Mouse (Mus musculus): Measurements from ENCODE around the gene Olfr279. TPM values are rescaled to one million over a fixed set of nuclear protein-coding genes. Genes with fewer than 3 reads are reported as not detected.

The Olfr279 gene
- polyA plus RNA-seq, 1 experiment from 2014 or later = not detected

DNA sequence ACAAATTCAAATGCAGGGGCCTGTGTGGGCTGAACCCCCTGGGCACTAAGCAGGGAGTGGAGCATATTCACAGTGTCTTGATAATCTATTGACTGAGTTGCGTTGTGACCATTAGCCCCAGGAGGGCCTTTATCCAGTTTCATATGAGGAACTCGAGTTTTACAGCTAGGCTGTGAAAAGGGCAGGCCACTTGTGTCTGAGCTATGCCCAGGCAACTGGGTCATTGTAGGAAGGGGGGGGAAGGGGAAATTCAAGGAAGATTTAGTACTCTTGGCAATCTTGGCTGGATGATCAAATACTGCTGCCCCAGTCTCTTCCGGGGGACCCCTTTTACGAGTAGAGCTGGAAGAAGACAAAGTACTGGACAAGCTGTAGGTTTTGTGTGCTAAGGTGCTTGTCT is 51.1 kb downstream of the Olfr279 start:
- Histone ChIP-seq H3K36me3 (ENCODE audit: insufficient read depth, low read length) (peaks cover 63% of the 10 kb centered on the region), H3K9ac (ENCODE audit: low read depth, low read length) (no peak overlapping the region), H3K9me3 (replicated peaks; ENCODE audit: low read length) (no peaks in the 10 kb centered on the region), H3K27me3 (ENCODE audit: insufficient read depth, low read length) (no peaks in the 10 kb centered on the region), H3K4me2 (ENCODE audit: low read length) (no peak overlapping the region), H3K4me1 (replicated peaks; ENCODE audit: insufficient read depth, low read length) (no peaks in the 10 kb centered on the region), H3K4me3 (replicated peaks; ENCODE audit: low read depth, low read length) (no peak overlapping the region), H3K27ac (no peak overlapping the region)
- ATAC-seq (replicated peaks; ENCODE audit: low FRiP score, low read depth) = no peak
- no peak for TF ChIP-seq CTCF (IDR thresholded peaks at IDR 0.05; ENCODE audit: low read depth)
- WGBS = 45% methylated on average over 4 of the region's 4 CpGs
- DNase-seq (ENCODE audit: low spot score) = no peak

DNA sequence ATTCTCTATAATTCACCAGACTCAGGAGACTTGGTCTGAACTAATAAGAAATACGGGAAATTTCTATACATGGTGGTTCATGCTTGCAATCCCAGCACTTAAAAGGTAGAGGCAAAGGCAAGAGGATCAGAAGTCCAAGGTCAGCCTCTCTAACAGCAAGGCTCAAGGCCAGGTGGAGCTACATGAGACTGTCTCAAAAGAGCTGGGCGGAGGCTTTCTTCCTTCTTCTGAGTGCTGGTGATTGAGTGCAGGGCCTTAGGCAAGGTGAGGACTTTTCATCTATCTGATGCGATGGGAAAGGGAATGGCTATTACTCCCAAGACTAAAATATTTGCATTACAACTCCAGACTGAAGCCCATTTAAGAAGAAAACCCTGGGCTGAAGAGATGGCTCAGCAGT is 52.9 kb downstream of the Olfr279 start:
- TF ChIP-seq CTCF (IDR thresholded peaks at IDR 0.05; ENCODE audit: low read depth) = no peak
- H3K9me3 ChIP-seq (replicated peaks; ENCODE audit: low read length) = no peaks in the 10 kb centered on the region
- ATAC-seq (replicated peaks; ENCODE audit: low FRiP score, low read depth) = no peak

DNA sequence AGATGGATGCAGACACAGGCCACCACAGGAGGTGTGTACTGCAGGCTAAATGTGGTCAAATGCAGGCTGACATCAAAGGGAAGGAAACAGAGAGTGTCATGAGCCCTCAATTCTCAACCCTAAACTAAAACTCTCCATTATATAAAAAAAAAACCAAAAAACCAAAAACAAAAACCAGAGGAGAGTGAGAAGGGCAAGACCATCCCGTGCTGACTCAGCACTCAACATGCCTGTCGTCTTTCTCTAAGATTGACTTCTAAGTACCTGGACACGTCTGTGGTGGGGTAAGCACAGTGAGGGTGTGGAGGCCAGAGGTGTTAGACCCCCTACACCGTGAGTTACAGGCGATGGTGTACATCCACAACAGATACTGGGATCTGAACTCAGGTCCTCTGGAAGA is 54.6 kb downstream of the Olfr279 start:
- Histone ChIP-seq H3K27me3 (ENCODE audit: insufficient read depth, low read length) (no peaks in the 10 kb centered on the region), H3K27ac (no peak overlapping the region), H3K4me3 (replicated peaks; ENCODE audit: low read depth, low read length) (no peak overlapping the region), H3K4me2 (ENCODE audit: low read length) (no peak overlapping the region), H3K9ac (ENCODE audit: low read depth, low read length) (no peak overlapping the region), H3K9me3 (replicated peaks; ENCODE audit: low read length) (no peaks in the 10 kb centered on the region), H3K4me1 (replicated peaks; ENCODE audit: insufficient read depth, low read length) (no peaks in the 10 kb centered on the region), H3K36me3 (ENCODE audit: insufficient read depth, low read length) (peaks cover 69% of the 10 kb centered on the region)
- DNase-seq (ENCODE audit: low spot score) = no peak
- whole genome bisulfite sequencing = 95% methylated on average over 5 of the region's 5 CpGs
- ATAC-seq (replicated peaks; ENCODE audit: low FRiP score, low read depth) = no peak
- no peak for TF ChIP-seq CTCF (IDR thresholded peaks at IDR 0.05; ENCODE audit: low read depth)

More for the DNA sequence above, 52.9 kb downstream of the Olfr279 start:
- H3K9ac ChIP-seq (ENCODE audit: low read depth, low read length) = no peak overlapping the region
- H3K4me2 ChIP-seq (ENCODE audit: low read length) = no peak overlapping the region
- 96% methylated on average over 3 of the region's 3 CpGs for WGBS
- no peak overlapping the region for H3K27ac ChIP-seq
- no peak overlapping the region for H3K4me3 ChIP-seq (replicated peaks; ENCODE audit: low read depth, low read length)
- no peaks in the 10 kb centered on the region for H3K4me1 ChIP-seq (replicated peaks; ENCODE audit: insufficient read depth, low read length)
- DNase-seq (ENCODE audit: low spot score) = no peak
- H3K36me3 ChIP-seq (ENCODE audit: insufficient read depth, low read length) = peaks cover 56% of the 10 kb centered on the region
- H3K27me3 ChIP-seq (ENCODE audit: insufficient read depth, low read length) = no peaks in the 10 kb centered on the region

Small RNAs within 50 kb of the gene (microRNA-seq; reads per million reads assigned to microRNA genes)
- not detected for gene Mir1291

Other genes with a start within 250 kb of the Olfr279 start
- gene H1fnt, start 235.1 kb upstream of the Olfr279 start, polyA plus RNA-seq (2015; fragmentation: Nextera tagmentation; extraction: Ambion mirVana) = not detected in 2 replicates
- 1.6 and 1.9 TPM in 2 replicates for gene Zfp641, start 196.2 kb upstream of the Olfr279 start, polyA plus RNA-seq (2015; fragmentation: Nextera tagmentation; extraction: Ambion mirVana)
- gene Olfr285, start 175.0 kb upstream of the Olfr279 start, polyA plus RNA-seq (2015; fragmentation: Nextera tagmentation; extraction: Ambion mirVana) = not detected in 2 replicates
- gene Olfr284, start 151.4 kb upstream of the Olfr279 start, polyA plus RNA-seq (2015; fragmentation: Nextera tagmentation; extraction: Ambion mirVana) = not detected in 2 replicates
- gene Olfr283, start 111.5 kb upstream of the Olfr279 start, polyA plus RNA-seq (2015; fragmentation: Nextera tagmentation; extraction: Ambion mirVana) = not detected in 2 replicates
- not detected in 2 replicates for gene Olfr282, start 61.2 kb upstream of the Olfr279 start, polyA plus RNA-seq (2015; fragmentation: Nextera tagmentation; extraction: Ambion mirVana)
- gene Olfr281, start 39.8 kb upstream of the Olfr279 start, polyA plus RNA-seq (2015; fragmentation: Nextera tagmentation; extraction: Ambion mirVana) = not detected in 2 replicates
- not detected in 2 replicates for gene OR5BS1P, start 22.5 kb upstream of the Olfr279 start, polyA plus RNA-seq (2015; fragmentation: Nextera tagmentation; extraction: Ambion mirVana)
- gene Lalba, start 9.7 kb upstream of the Olfr279 start, polyA plus RNA-seq (2015; fragmentation: Nextera tagmentation; extraction: Ambion mirVana) = 0.24 and 0.30 TPM in 2 replicates
- 87.1 and 96.3 TPM in 2 replicates for gene Kansl2, start 41.9 kb downstream of the Olfr279 start, polyA plus RNA-seq (2015; fragmentation: Nextera tagmentation; extraction: Ambion mirVana)
- 42.3 and 46.2 TPM in 2 replicates for gene Ccnt1, start 78.5 kb downstream of the Olfr279 start, polyA plus RNA-seq (2015; fragmentation: Nextera tagmentation; extraction: Ambion mirVana)
- 0.30 and 0.62 TPM in 2 replicates for gene 4930415O20Rik, start 78.6 kb downstream of the Olfr279 start, polyA plus RNA-seq (2015; fragmentation: Nextera tagmentation; extraction: Ambion mirVana)
- 16.8 and 17.0 TPM in 2 replicates for gene Adcy6, start 117.7 kb downstream of the Olfr279 start, polyA plus RNA-seq (2015; fragmentation: Nextera tagmentation; extraction: Ambion mirVana)
- 19.8 and 22.4 TPM in 2 replicates for gene Cacnb3, start 138.4 kb downstream of the Olfr279 start, polyA plus RNA-seq (2015; fragmentation: Nextera tagmentation; extraction: Ambion mirVana)
- gene Ddx23, start 170.5 kb downstream of the Olfr279 start, polyA plus RNA-seq (2015; fragmentation: Nextera tagmentation; extraction: Ambion mirVana) = 14.6 and 17.6 TPM in 2 replicates
- gene Rnd1, start 185.1 kb downstream of the Olfr279 start, polyA plus RNA-seq (2015; fragmentation: Nextera tagmentation; extraction: Ambion mirVana) = 0.50 and 0.66 TPM in 2 replicates
- 0.74 and 0.75 TPM in 2 replicates for gene Ccdc65, start 215.8 kb downstream of the Olfr279 start, polyA plus RNA-seq (2015; fragmentation: Nextera tagmentation; extraction: Ambion mirVana)
- 34.4 and 34.6 TPM in 2 replicates for gene Fkbp11, start 235.8 kb downstream of the Olfr279 start, polyA plus RNA-seq (2015; fragmentation: Nextera tagmentation; extraction: Ambion mirVana)

Data from kidney, postnatal 0 days (tissue).